Mouse (Mus musculus): ENCODE measurements around the gene Pdzd4. TPM values are rescaled to one million over a fixed set of nuclear protein-coding genes. Genes with fewer than 3 reads are reported as not detected.

The Pdzd4 gene
- polyA plus RNA-seq (2012; rRNA removed), result 0.99 and 1.0 TPM in 2 replicates

DNA sequence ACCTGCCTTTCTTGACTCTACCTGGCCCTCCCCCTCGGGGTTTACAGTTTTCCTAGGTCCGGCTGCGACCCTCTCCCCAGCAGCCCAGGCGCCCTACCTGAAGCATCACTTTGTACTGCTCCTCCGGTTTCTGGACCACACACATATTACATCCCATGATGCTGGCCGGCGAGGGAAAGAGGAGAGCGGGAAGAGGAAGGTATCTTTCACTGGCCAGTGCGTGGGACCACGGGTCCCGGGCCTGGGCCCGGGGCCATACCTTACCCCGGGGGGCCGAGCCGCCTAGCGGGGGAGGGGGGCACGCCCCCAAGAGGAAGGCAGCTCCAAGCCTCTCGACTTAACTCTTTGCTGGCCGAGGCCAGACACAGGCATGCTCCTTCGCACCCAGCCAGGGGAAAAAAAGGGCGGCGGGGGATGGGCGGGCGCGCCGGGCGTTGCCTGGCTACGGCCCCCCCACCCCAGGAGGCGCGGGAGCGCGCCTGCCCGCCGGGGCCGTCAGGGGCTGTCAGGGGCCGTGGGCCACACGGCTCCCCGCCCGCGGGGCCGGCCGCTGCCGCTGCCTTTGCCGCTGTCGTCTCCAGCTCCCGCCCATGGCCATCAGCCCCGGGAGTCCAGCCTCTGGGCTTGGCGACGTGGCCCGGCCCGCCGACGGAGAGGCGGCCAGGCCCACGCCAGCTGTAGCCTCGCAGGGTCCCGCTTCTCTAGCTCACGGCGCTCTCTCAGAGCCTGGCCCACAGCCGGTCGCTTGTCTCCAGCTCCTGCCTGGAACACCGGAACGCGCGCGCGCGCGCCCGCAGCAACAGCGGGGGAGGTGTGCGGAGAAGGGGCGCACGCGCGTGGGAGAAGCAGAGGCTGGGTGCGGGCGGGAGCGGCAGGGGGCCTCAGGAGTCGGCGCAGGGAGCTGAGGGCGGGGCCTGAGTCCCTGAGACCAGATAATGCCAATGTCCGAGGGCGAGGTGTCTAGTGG lies at the start of gene Pdzd4:
Pdzd4 (minus strand) TSS at position 785 of the 967 bp plus-strand sequence.
- WGBS, result 12% methylated on average over 81 of the region's 84 CpGs
- DNase-seq (ENCODE audit: low read depth, low spot score), result no peak

DNA sequence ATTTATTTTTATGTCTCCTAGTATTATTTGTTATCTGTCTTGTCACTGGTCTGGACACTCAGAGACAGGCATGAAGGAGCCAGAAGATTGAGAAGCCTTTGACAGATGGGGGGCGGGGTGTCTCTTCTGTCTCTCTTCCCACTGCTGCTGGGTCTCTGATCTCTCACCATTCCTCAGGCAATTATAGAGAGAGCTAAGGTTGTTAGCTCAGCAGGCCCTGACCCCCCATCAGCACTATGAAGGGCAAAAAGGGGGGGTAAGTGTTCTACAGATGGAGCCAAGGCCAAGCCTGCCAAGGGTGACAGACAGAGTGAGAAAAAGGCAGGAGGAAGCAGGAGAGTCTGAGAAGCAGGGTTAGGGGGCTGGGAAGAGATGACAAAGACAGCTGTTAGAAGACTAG lies 47.2 kb upstream of the Pdzd4 start:
- no peak for DNase-seq (ENCODE audit: low read depth, low spot score)
- 90% methylated on average over 1 of the region's 1 CpGs for WGBS

DNA sequence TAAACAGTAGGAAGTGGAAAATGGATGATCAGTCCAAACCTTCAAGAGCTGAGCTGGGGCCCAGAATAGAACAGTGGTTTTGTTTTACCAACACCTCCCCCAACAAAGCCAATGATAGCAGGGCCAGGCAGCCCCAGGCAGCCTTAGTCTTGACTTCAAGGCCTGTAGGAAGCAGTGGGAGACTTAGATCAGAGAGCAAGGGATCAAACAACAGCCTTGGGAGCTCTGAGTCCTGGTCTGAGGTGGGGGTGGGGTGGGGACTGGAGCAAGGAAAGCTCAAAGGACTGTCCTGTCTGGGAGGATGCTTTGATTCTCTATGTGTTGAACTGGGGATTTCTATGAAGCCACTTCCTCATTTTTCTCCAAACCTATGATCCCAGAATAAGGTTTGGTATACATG lies 46.7 kb upstream of the Pdzd4 start:
- DNase-seq (ENCODE audit: low read depth, low spot score), result no peak

GRCm38 (mm10) chrX:73869334-73869733 lies 44.6 kb upstream of the Pdzd4 start:
- WGBS, result 31% methylated on average over 5 of the region's 5 CpGs
- DNase-seq (ENCODE audit: low read depth, low spot score), result no peak

DNA sequence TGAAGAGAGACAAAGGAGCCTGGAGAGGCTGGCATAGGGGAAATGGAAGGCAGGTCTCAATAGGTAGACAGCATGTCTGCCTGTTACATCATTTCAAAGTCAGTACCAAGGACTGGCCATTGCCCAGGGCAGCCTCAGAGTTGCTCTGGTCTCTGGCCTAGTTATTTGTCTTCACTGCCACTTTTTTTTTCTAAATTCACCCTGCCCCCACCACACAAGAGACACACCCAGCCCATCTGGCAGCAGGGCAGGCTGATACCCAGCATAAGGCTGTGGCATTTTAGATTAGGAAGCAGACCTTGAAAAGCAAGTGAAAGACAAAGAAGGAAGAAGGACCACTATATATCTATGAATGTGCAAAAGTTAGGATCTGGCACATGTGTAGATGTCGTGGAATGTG lies 43.1 kb upstream of the Pdzd4 start:
- WGBS, result 77% methylated on average over 1 of the region's 1 CpGs
- no peak for DNase-seq (ENCODE audit: low read depth, low spot score)

GRCm38 (mm10) chrX:73867256-73867655 lies 42.5 kb upstream of the Pdzd4 start:
- no peak for DNase-seq (ENCODE audit: low read depth, low spot score)
- WGBS, result 78% methylated on average over 3 of the region's 3 CpGs

DNA sequence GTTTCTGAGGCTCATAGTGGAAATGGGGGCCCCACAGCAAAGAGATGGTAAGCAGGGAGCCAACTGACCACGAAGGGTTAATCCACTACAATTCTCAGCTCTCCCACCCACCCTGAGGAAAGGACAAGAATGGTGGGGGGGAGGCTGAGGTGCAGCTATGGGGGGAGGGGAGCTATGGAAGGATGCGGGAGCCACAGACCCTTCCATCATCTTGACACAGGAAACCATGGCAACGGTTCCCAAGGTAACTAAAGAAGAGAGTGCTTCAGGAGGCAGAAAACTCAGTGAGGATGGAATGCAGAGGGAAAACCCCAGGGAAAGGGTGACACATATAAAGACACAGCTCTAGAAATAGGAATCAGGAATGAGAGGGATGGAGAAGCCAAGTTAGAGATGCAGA lies 39.9 kb upstream of the Pdzd4 start:
- DNase-seq (ENCODE audit: low read depth, low spot score), result no peak
- 64% methylated on average over 3 of the region's 3 CpGs for WGBS

DNA sequence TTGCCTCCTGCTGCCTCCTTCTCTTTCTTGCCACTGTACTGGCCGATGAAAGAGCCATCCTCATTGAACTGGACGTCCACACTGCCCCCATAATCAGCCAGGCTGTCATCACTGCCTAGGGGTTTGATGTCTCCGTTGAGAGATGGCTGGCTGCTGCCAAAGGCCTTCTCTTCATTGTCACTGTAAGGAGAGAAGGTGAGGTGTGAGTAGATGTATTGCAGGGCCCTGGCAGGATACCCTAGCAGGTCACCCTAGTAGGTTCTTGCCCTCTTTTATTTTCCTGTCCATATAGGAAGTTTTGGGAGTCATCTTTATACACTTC lies 30.3 kb upstream of the Pdzd4 start:
- WGBS, result 74% methylated on average over 3 of the region's 3 CpGs

GRCm38 (mm10) chrX:73854326-73855086 lies 29.7 kb upstream of the Pdzd4 start:
- 83% methylated on average over 9 of the region's 9 CpGs for WGBS
- DNase-seq (ENCODE audit: low read depth, low spot score), result no peak

More for the DNA sequence above, 30.3 kb upstream of the Pdzd4 start:
- no peak for DNase-seq (ENCODE audit: low read depth, low spot score)

DNA sequence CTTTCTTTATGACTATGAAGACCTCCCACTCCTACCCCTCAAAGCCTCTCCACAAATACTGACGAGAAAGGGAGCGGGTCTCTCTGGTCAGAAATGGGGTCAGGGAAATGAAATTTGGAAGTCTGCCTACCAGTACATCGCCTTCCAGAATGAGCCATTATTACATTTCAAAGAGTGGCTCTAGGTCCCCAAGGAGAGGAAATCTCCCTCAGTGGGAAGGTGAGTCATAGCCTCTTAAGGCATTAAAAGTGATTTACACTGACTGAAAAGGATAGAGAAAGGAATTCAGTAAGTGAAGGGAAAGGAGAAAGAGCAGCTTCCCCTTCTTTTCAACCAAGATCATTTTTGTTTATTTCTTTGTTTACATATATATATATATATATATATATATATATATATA lies 11.9 kb upstream of the Pdzd4 start:
- 85% methylated on average over 3 of the region's 3 CpGs for WGBS

DNA sequence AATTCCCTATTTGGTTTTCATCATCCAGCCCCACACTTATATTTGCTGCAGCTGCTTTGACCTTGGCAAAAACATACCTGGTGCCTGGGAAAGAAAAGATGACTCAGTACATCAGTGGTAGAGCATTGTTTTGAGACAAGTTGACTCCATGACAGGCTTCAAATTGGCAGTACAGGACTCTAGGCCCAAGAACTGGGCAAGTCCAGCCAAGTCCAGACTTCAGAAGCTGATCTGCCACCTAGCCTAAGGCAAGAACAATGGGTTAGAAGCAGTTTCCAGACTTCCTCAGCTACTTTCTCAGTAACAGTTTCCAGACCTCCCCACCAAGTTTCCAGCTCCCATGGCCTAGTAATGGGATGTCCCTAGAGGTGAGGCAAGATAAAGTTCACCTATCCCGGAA lies 11.0 kb upstream of the Pdzd4 start:
- DNase-seq (ENCODE audit: low read depth, low spot score), result no peak
- 100% methylated on average over 1 of the region's 1 CpGs for WGBS

More for the DNA sequence above, 11.9 kb upstream of the Pdzd4 start:
- DNase-seq (ENCODE audit: low read depth, low spot score), result no peak

- 27% methylated on average over 17 of the region's 17 CpGs for WGBS
- no peak for DNase-seq (ENCODE audit: low read depth, low spot score)
Measured at GRCm38 (mm10) chrX:73823747-73824146, 1.0 kb downstream of the Pdzd4 start.

DNA sequence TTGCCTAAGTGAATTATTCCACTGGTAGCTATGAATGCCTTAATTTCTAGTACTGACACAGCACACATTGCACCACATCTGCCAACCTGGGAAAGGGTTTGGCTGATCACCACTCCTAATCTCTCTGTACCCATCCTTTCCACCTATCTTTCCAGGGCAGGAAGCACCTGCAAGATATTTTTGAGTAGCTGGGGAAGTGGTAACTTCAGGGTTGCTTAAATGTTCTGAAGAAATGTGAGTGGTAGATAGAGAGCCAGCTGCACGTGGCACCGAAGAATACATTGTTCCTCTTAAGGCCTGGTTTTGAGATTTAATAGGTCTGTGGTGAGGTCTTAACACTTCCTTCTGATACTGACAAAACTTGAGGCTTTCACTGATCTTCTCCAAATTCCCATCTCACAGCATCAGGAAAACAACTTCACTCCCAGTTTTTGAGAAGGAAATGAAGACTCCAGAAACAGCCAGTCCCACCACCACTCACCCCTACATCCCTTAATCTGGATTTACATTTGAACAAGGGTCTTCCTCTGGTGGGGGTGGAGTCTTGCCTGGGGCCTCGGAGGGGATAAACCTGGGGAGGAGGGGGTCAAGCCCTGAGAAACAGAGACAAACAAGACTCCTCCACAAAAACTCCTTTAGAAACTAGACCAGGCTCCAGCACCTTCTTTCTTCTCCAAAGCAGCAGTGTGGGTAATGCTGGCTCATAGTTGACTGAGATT lies 8.0 kb downstream of the Pdzd4 start:
- WGBS, result 65% methylated on average over 3 of the region's 3 CpGs
- DNase-seq (ENCODE audit: low read depth, low spot score), result no peak

- no peak for DNase-seq (ENCODE audit: low read depth, low spot score)
- WGBS, result 17% methylated on average over 14 of the region's 14 CpGs
Measured at GRCm38 (mm10) chrX:73815072-73815471, 9.7 kb downstream of the Pdzd4 start.

DNA sequence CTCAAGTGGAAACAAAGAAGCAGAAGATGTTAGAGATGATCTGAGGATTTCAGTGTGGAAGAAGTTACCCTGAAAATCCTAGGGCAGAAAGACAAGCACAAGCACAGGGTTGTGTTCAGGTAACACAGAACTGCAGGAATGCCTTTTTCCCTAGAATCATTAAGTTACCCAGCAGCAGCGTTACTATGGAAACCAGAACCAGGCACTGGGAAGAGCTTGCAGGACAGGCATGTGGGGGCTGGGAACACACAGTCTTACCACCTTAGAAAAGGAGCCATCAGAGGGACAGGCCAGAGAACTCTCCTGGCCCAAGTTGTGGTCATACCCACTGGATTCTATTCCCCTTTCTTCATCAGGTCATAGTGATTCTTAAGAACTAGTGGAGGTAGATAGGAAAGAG lies 19.0 kb downstream of the Pdzd4 start:
- DNase-seq (ENCODE audit: low read depth, low spot score), result no peak
- 41% methylated on average over 1 of the region's 1 CpGs for WGBS

- WGBS, result 47% methylated on average over 9 of the region's 9 CpGs
Measured at GRCm38 (mm10) chrX:73798502-73798901, 26.3 kb downstream of the Pdzd4 start.

DNA sequence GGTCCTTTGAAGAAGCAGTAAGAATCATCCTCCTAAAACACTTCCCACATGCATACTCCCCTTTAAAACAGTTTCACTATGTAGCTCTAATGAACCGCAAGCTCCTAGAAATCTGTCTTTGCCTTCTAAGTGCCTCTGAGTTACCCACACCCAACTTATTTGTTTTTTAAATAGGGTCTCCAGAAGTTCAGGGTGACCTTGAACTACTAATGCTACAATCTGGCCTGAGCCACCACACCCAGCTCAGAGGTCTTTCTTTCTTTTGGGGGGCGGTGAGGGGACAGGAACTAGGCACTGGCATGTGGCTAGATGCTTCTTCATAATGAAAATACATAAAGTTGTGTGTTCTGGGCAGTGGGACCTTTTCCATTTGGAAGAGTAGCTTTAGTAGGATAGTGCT lies 27.3 kb downstream of the Pdzd4 start:
- WGBS, result 81% methylated on average over 2 of the region's 2 CpGs
- DNase-seq (ENCODE audit: low read depth, low spot score), result no peak

More at GRCm38 (mm10) chrX:73798502-73798901, 26.3 kb downstream of the Pdzd4 start:
- no peak for DNase-seq (ENCODE audit: low read depth, low spot score)

- 65% methylated on average over 1 of the region's 1 CpGs for WGBS
- no peak for DNase-seq (ENCODE audit: low read depth, low spot score)
Measured at GRCm38 (mm10) chrX:73793505-73793904, 31.3 kb downstream of the Pdzd4 start.

DNA sequence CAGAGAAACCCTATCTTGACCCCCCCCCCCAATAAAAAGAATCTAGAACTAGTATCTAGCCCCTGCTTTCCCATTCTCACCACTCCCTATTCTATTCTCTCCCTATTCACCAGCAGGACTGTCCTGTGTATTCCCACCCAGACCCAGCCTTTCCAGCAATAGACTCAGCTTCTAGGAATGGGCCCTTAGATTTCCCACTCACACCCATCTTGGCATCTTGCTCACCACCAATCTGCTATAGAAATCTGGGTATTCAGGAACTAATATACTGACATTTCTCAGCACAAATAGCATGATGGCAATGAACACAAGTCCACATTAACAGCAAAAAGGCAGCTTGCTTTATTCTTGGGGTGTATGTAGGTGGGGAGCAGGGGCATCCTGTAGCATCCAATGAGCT lies 31.7 kb downstream of the Pdzd4 start:
- DNase-seq (ENCODE audit: low read depth, low spot score), result no peak

- DNase-seq (ENCODE audit: low read depth, low spot score), result no peak
- 92% methylated on average over 1 of the region's 1 CpGs for WGBS
Measured at GRCm38 (mm10) chrX:73788501-73788900, 36.3 kb downstream of the Pdzd4 start.
